26 mouse cellular contexts compared by ENCODE assay signal in genomic region chr10:41930966-41931365, GRCm38 (mm10).
A peak's percentile ranks its signal among the peaks of the same experiment; 100 is the strongest.
DNase-seq lines count a peak whose midpoint lies in the region; ATAC-seq and TF ChIP-seq lines count a peak whose summit lies in the region.
"Had no signal": no experiment of that assay in that cellular context is flagged by ENCODE, and none has a peak within 500 bp of the region (broad histone marks: within the 10 kb centered on the region; RNA-seq: fewer than 3 reads in every experiment).

No protein-coding gene starts in this region.

- H3K27ac ChIP-seq in hindbrain, postnatal 0 days = no peak overlapping the region
- H3K27ac ChIP-seq in hindbrain, embryonic 10.5 days = no peak overlapping the region
- H3K27ac ChIP-seq: embryonic facial prominence, embryonic 12.5 days; heart, embryonic 13.5 days; limb, embryonic 10.5 days; liver, embryonic 15.5 days; macrophage; midbrain, embryonic 10.5 days had no signal

- H3K9ac ChIP-seq in hindbrain, postnatal 0 days (replicated peaks; ENCODE audit: low read length) = no peak overlapping the region
- H3K9ac ChIP-seq: embryonic facial prominence, embryonic 12.5 days; heart, embryonic 13.5 days; hindbrain, embryonic 13.5 days; liver, embryonic 15.5 days; neural tube, embryonic 13.5 days had no signal

- DNase-seq in hindbrain, postnatal 0 days (ENCODE audit: low spot score) = peak; percentile 14
- no peak for DNase-seq in hindbrain, embryonic 10.5 days (ENCODE audit: low spot score)
- peak; percentile 44 to 58 for DNase-seq in kidney, postnatal 4 days
- no peak for DNase-seq in kidney, postnatal 36 days
- DNase-seq in brain, embryonic 14.5 days (ENCODE audit: low read depth) = peak; percentile 43
- peak; percentile 17 to 33 for DNase-seq in cerebellum, postnatal 25 days
- DNase-seq: adrenal gland, postnatal 10 days; gastrocnemius, postnatal 25 days; heart, adult 18-20 months; heart, postnatal 14 days; liver; retina, postnatal 1 day; right cerebral cortex, postnatal 4 days; thymus, postnatal 14 days had no signal

- no peaks in the 10 kb centered on the region for H3K27me3 ChIP-seq in hindbrain, postnatal 0 days (ENCODE audit: insufficient read depth, low read length)
- no peaks in the 10 kb centered on the region for H3K27me3 ChIP-seq in hindbrain, embryonic 10.5 days (ENCODE audit: insufficient read depth, poor library complexity, severe bottlenecking)
- H3K27me3 ChIP-seq: embryonic facial prominence, embryonic 12.5 days; heart, embryonic 13.5 days; neural tube, embryonic 13.5 days had no signal

- H3K36me3 ChIP-seq in hindbrain, postnatal 0 days (ENCODE audit: insufficient read depth, low read length) = no peaks in the 10 kb centered on the region; the same call in 1 of the 2 replicates
- H3K36me3 ChIP-seq in hindbrain, embryonic 10.5 days = no peaks in the 10 kb centered on the region
- H3K36me3 ChIP-seq: embryonic facial prominence, embryonic 12.5 days; heart, embryonic 13.5 days; hindbrain, embryonic 13.5 days; limb, embryonic 10.5 days; liver, embryonic 15.5 days; midbrain, embryonic 10.5 days; neural tube, embryonic 13.5 days had no signal

- no peak for ATAC-seq in hindbrain, postnatal 0 days
- no peak for ATAC-seq in megakaryocyte, adult 5-6 weeks (ENCODE audit: poor library complexity, severe bottlenecking)
- ATAC-seq: inflammation-experienced regulatory T-cells, adult 6 months; midbrain, embryonic 16.5 days had no signal

- no peak for TF ChIP-seq POLR2A in brain, embryonic 14.5 days (IDR thresholded peaks at IDR 0.05; ENCODE audit: borderline replicate concordance, extremely low read depth, insufficient read depth, insufficient read length, poor library complexity, severe bottlenecking)

- TF ChIP-seq CTCF in hindbrain, postnatal 0 days (IDR thresholded peaks at IDR 0.05; ENCODE audit: low read depth) = no peak
- no peak for TF ChIP-seq CTCF in brain, embryonic 14.5 days (IDR thresholded peaks at IDR 0.05; ENCODE audit: borderline replicate concordance, extremely low read depth, insufficient read depth, insufficient read length)

- WGBS in hindbrain, postnatal 0 days = 47% methylated on average over 4 of the region's 4 CpGs
- WGBS in hindbrain, embryonic 10.5 days = 51% methylated on average over 4 of the region's 4 CpGs

- no peak overlapping the region for H3K4me2 ChIP-seq in hindbrain, postnatal 0 days (ENCODE audit: low read depth, low read length)
- H3K4me2 ChIP-seq: embryonic facial prominence, embryonic 12.5 days; heart, embryonic 13.5 days; hindbrain, embryonic 13.5 days; liver, embryonic 15.5 days; neural tube, embryonic 13.5 days had no signal

- H3K4me3 ChIP-seq in hindbrain, postnatal 0 days (ENCODE audit: low read length) = no peak overlapping the region
- no peak overlapping the region for H3K4me3 ChIP-seq in hindbrain, embryonic 10.5 days
- H3K4me3 ChIP-seq: embryonic facial prominence, embryonic 12.5 days; heart, embryonic 13.5 days; hindbrain, embryonic 13.5 days; limb, embryonic 10.5 days; liver, embryonic 15.5 days; midbrain, embryonic 10.5 days; myocyte; neural tube, embryonic 13.5 days had no signal

- no peaks in the 10 kb centered on the region for H3K9me3 ChIP-seq in hindbrain, postnatal 0 days (ENCODE audit: low read length)
- no peaks in the 10 kb centered on the region for H3K9me3 ChIP-seq in hindbrain, embryonic 10.5 days
- H3K9me3 ChIP-seq: embryonic facial prominence, embryonic 12.5 days; heart, embryonic 13.5 days; hindbrain, embryonic 13.5 days; limb, embryonic 10.5 days; liver, embryonic 15.5 days; midbrain, embryonic 10.5 days; neural tube, embryonic 13.5 days had no signal

- peaks cover 17% of the 10 kb centered on the region for H3K4me1 ChIP-seq in hindbrain, postnatal 0 days (ENCODE audit: insufficient read depth, low read length)
- H3K4me1 ChIP-seq in hindbrain, embryonic 10.5 days (replicated peaks) = peaks cover 32% of the 10 kb centered on the region

Comparison
In these comparisons a context has a peak if more than half of its experiments do, and no peak if none do; other contexts are left out.
1. DNase-seq: peak in hindbrain, postnatal 0 days (single experiment), kidney, postnatal 4 days (2 of 2), brain, embryonic 14.5 days (single experiment) and cerebellum, postnatal 25 days (2 of 2); none in hindbrain, embryonic 10.5 days (single experiment) and kidney, postnatal 36 days (0 of 2).